Mouse (Mus musculus): Measurements from ENCODE around the gene Pglyrp2.
A peak's percentile ranks its signal among the peaks of the same experiment; 100 is the strongest.

Pglyrp2 gene

GRCm38 (mm10) chr17:32402011-32402778 is 21.8 kb downstream of the Pglyrp2 start:
- no peak for DNase-seq

- DNase-seq = no peak
These were observed 27.7 kb downstream of the Pglyrp2 start for GRCm38 (mm10) chr17:32396266-32396665.

- DNase-seq = no peak
These were observed 30.0 kb downstream of the Pglyrp2 start for GRCm38 (mm10) chr17:32393944-32394343.

GRCm38 (mm10) chr17:32389101-32389659 is 34.8 kb downstream of the Pglyrp2 start, which contains the start of gene Wiz:
Gene Wiz (minus strand): TSS chr17:32389439.
- DNase-seq = peak; percentile 94

- peak; percentile 89 for DNase-seq
These were observed 35.4 kb downstream of the Pglyrp2 start for GRCm38 (mm10) chr17:32388370-32389100.

GRCm38 (mm10) chr17:32387986-32388369 is 36.0 kb downstream of the Pglyrp2 start:
- DNase-seq = no peak

- DNase-seq = peak; percentile 72
These were observed 37.1 kb downstream of the Pglyrp2 start for GRCm38 (mm10) chr17:32386659-32387432.

GRCm38 (mm10) chr17:32383661-32384060 is 40.3 kb downstream of the Pglyrp2 start:
- no peak for DNase-seq

GRCm38 (mm10) chr17:32382576-32382975 is 41.4 kb downstream of the Pglyrp2 start:
- peak; percentile 6 for DNase-seq

GRCm38 (mm10) chr17:32378786-32379185 is 45.2 kb downstream of the Pglyrp2 start:
- DNase-seq = no peak

- no peak for DNase-seq
These were observed 46.8 kb downstream of the Pglyrp2 start for GRCm38 (mm10) chr17:32377137-32377536.

GRCm38 (mm10) chr17:32376475-32376874 is 47.5 kb downstream of the Pglyrp2 start:
- DNase-seq = no peak

- DNase-seq = no peak
These were observed 54.9 kb downstream of the Pglyrp2 start for GRCm38 (mm10) chr17:32368991-32369578.

- no peak for DNase-seq
These were observed 56.3 kb downstream of the Pglyrp2 start for GRCm38 (mm10) chr17:32367706-32368105.

- DNase-seq = no peak
These were observed 58.7 kb downstream of the Pglyrp2 start for GRCm38 (mm10) chr17:32365296-32365695.

GRCm38 (mm10) chr17:32364850-32365249 is 59.1 kb downstream of the Pglyrp2 start:
- no peak for DNase-seq

GRCm38 (mm10) chr17:32364331-32364730 is 59.6 kb downstream of the Pglyrp2 start:
- DNase-seq = peak; percentile 90

- peak; percentile 55 for DNase-seq
These were observed 60.1 kb downstream of the Pglyrp2 start for GRCm38 (mm10) chr17:32363821-32364301.

- no peak for DNase-seq
These were observed 61.3 kb downstream of the Pglyrp2 start for GRCm38 (mm10) chr17:32362686-32363085.
